Mouse (Mus musculus) limb, embryonic 11.5 days (tissue): Measurements from ENCODE around the gene Cebpb. TPM values are rescaled to one million over a fixed set of nuclear protein-coding genes. Genes with fewer than 3 reads are reported as not detected.

Experiments
- ATAC-seq: fragments of 200-750 bp; cut with Nextera tagmentation; 2 replicates; pipeline ENCODE4 v1.8.0; 2017; ENCODE audit warnings: low read depth; ENCODE audit not compliant: insufficient number of reproducible peaks, low FRiP score, low TSS enrichment
- DNase-seq: peaks from one replicate; pipeline ENCODE4 v3.0.0-alpha.2; 2015; ENCODE audit warnings: low spot score
- H3K27ac ChIP-seq: fragments of 300-500 bp; sonication (generic); replicated peaks from 2 replicates; pipeline ENCODE4 v1.5.1; 2014; ENCODE audit warnings: low read depth, mild to moderate bottlenecking, low read length
- H3K27me3 ChIP-seq: fragments of 300-500 bp; sonication (generic); 2 replicates; pipeline ENCODE4 v1.6.1; 2014; ENCODE audit warnings: mild to moderate bottlenecking, low read length, mixed read lengths; ENCODE audit not compliant: control insufficient read depth, insufficient read depth
- H3K36me3 ChIP-seq: fragments of 300-500 bp; sonication (generic); 2 replicates; pipeline ENCODE4 v1.6.1; 2014; ENCODE audit warnings: mild to moderate bottlenecking, low read length, moderate library complexity, mixed read lengths; ENCODE audit not compliant: control insufficient read depth, insufficient read depth
- H3K4me1 ChIP-seq: fragments of 300-500 bp; sonication (generic); 2 replicates; pipeline ENCODE4 v1.6.1; 2014; ENCODE audit warnings: low read length, mixed read lengths; ENCODE audit not compliant: control insufficient read depth, insufficient read depth
- H3K4me2 ChIP-seq: fragments of 300-500 bp; sonication (generic); 2 replicates; pipeline ENCODE4 v1.6.1; 2014; ENCODE audit warnings: low read depth, mild to moderate bottlenecking, moderate library complexity; ENCODE audit not compliant: severe bottlenecking
- H3K4me3 ChIP-seq: fragments of 300-500 bp; sonication (generic); 2 replicates; pipeline ENCODE4 v1.5.1; 2014; ENCODE audit warnings: low read depth, low read length
- H3K9ac ChIP-seq: fragments of 300-500 bp; sonication (generic); 2 replicates; pipeline ENCODE4 v1.6.1; 2014; ENCODE audit warnings: mild to moderate bottlenecking, low read length
- H3K9me3 ChIP-seq: fragments of 300-500 bp; sonication (generic); 2 replicates; pipeline ENCODE4 v1.6.1; 2016; ENCODE audit warnings: low read length; ENCODE audit not compliant: control insufficient read depth
- WGBS: fragments of 180-500 bp; shearing (Covaris S2); extraction: QIAGEN DNeasy Blood & Tissue Kit; methylation state at CpG from one replicate; pipeline ENCODE4 v1.1.7; 2014; 5-methylcytosine and 5-hydroxymethylcytosine counted together
- microRNA-seq: library from miRNA; unstranded; fragments of <30 nt; microRNA quantifications from one replicate; pipeline ENCODE4, GENCODE M21; 2016
- polyA plus RNA-seq: library from polyadenylated mRNA; unstranded; fragments of >200 nt; fragmentation: Nextera tagmentation; extraction: Ambion mirVana; gene quantifications from 2 replicates; pipeline ENCODE4 v1.2.1, GENCODE M21; 2014

Gene Cebpb
- polyA plus RNA-seq, 1 experiment from 2014 or later: 4.1 TPM

GRCm38 (mm10) chr2:167730036-167730435 lies 41.3 kb downstream of the Cebpb start:
- H3K27ac ChIP-seq: no peak overlapping the region
- no peak overlapping the region for H3K4me2 ChIP-seq
- no peaks in the 10 kb centered on the region for H3K9me3 ChIP-seq
- no peak overlapping the region for H3K9ac ChIP-seq
- H3K4me3 ChIP-seq: no peak overlapping the region
- H3K36me3 ChIP-seq: no peaks in the 10 kb centered on the region
- H3K4me1 ChIP-seq: no peaks in the 10 kb centered on the region
- ATAC-seq (no peak), DNase-seq (no peak)
- no peaks in the 10 kb centered on the region for H3K27me3 ChIP-seq
- WGBS: 73% methylated on average over 7 of the region's 7 CpGs

GRCm38 (mm10) chr2:167731149-167731548 lies 42.4 kb downstream of the Cebpb start:
- H3K9me3 ChIP-seq: no peaks in the 10 kb centered on the region
- no peaks in the 10 kb centered on the region for H3K4me1 ChIP-seq
- no peak overlapping the region for H3K4me3 ChIP-seq
- no peak for DNase-seq
- no peak overlapping the region for H3K4me2 ChIP-seq
- no peak overlapping the region for H3K9ac ChIP-seq
- H3K27me3 ChIP-seq: no peaks in the 10 kb centered on the region
- no peak overlapping the region for H3K27ac ChIP-seq
- H3K36me3 ChIP-seq: no peaks in the 10 kb centered on the region
- no peak for ATAC-seq
- 50% methylated on average over 13 of the region's 13 CpGs for WGBS

GRCm38 (mm10) chr2:167734861-167735260 lies 46.1 kb downstream of the Cebpb start:
- Histone ChIP-seq H3K4me3 (no peak overlapping the region), H3K9ac (no peak overlapping the region), H3K4me1 (0 out of 2 replicates have a peak, but pooled peaks cover 2% of the 10 kb centered on the region), H3K27ac (no peak overlapping the region), H3K4me2 (no peak overlapping the region), H3K36me3 (no peaks in the 10 kb centered on the region), H3K9me3 (no peaks in the 10 kb centered on the region), H3K27me3 (no peaks in the 10 kb centered on the region)
- DNase-seq (no peak), ATAC-seq (no peak)
- 80% methylated on average over 10 of the region's 10 CpGs for WGBS

- Histone ChIP-seq H3K4me1 (0 out of 2 replicates have a peak, but pooled peaks cover 2% of the 10 kb centered on the region), H3K27ac (no peak overlapping the region), H3K27me3 (no peaks in the 10 kb centered on the region), H3K4me2 (no peak overlapping the region), H3K9ac (no peak overlapping the region), H3K36me3 (no peaks in the 10 kb centered on the region), H3K9me3 (no peaks in the 10 kb centered on the region), H3K4me3 (no peak overlapping the region)
- ATAC-seq (no peak), DNase-seq (no peak)
- WGBS: 45% methylated on average over 6 of the region's 6 CpGs
Observed at GRCm38 (mm10) chr2:167739030-167739429, 50.3 kb downstream of the Cebpb start.

Small RNAs within 50 kb of the gene (microRNA-seq; reads per million reads assigned to microRNA genes)
- gene Gm22355: not detected

Other genes starting within 250 kb of the Cebpb start
- 111 and 114 TPM in 2 replicates for gene Rnf114, start 196.3 kb upstream of the Cebpb start, polyA plus RNA-seq
- gene Spata2, start 196.0 kb upstream of the Cebpb start, polyA plus RNA-seq: 14.6 and 16.0 TPM in 2 replicates
- 102 and 104 TPM in 2 replicates for gene Snai1, start 150.7 kb upstream of the Cebpb start, polyA plus RNA-seq
- 264 and 267 TPM in 2 replicates for gene Ube2v1, start 56.8 kb upstream of the Cebpb start, polyA plus RNA-seq
- 4.9 and 7.7 TPM in 2 replicates for gene Gm20431, start 27.4 kb upstream of the Cebpb start, polyA plus RNA-seq
- 35.5 and 37.5 TPM in 2 replicates for gene Tmem189, start 907 bp downstream of the Cebpb start, polyA plus RNA-seq
- gene Ptpn1, start 243.1 kb downstream of the Cebpb start, polyA plus RNA-seq: 57.4 and 61.2 TPM in 2 replicates